Mouse (Mus musculus) embryonic facial prominence, embryonic 10.5 days (tissue): ENCODE results near the gene Cdk19. TPM values are rescaled to one million over a fixed set of nuclear protein-coding genes. Genes with fewer than 3 reads are reported as not detected.

Source experiments
- DNase-seq: peaks from one replicate; pipeline ENCODE4 v3.0.0-alpha.2; 2017; ENCODE audit warnings: low spot score
- H3K27ac ChIP-seq: fragments of 300-500 bp; sonication (generic); replicated peaks from 2 replicates; pipeline ENCODE4 v1.5.1; 2016; ENCODE audit warnings: mild to moderate bottlenecking
- H3K27me3 ChIP-seq: fragments of 300-500 bp; sonication (generic); replicated peaks from 2 replicates; pipeline ENCODE4 v1.6.1; 2016; ENCODE audit warnings: low read depth, mild to moderate bottlenecking; ENCODE audit not compliant: poor library complexity, severe bottlenecking
- H3K36me3 ChIP-seq: fragments of 300-500 bp; sonication (generic); replicated peaks from 2 replicates; pipeline ENCODE4 v1.6.1; 2016; ENCODE audit warnings: mild to moderate bottlenecking, moderate library complexity
- H3K4me1 ChIP-seq: fragments of 300-500 bp; sonication (generic); 2 replicates; pipeline ENCODE4 v1.6.1; 2016
- H3K4me3 ChIP-seq: fragments of 300-500 bp; sonication (generic); 2 replicates; pipeline ENCODE4 v1.5.1; 2016; ENCODE audit warnings: mild to moderate bottlenecking, moderate library complexity
- H3K9me3 ChIP-seq: fragments of 300-500 bp; sonication (generic); 2 replicates; pipeline ENCODE4 v1.6.1; 2016; ENCODE audit warnings: mild to moderate bottlenecking
- WGBS: fragments of 180-500 bp; shearing (Covaris S2); methylation state at CpG from one replicate; pipeline ENCODE4 v1.1.7; 2016; 5-methylcytosine and 5-hydroxymethylcytosine counted together
- polyA plus RNA-seq: library from polyadenylated mRNA; unstranded; fragments of >200 nt; fragmentation: Nextera tagmentation; extraction: Ambion mirVana; gene quantifications from 2 replicates; pipeline ENCODE4 v1.2.1, GENCODE M21; 2016

Gene Cdk19
- polyA plus RNA-seq, 1 experiment from 2014 or later, result 7.8 TPM

- H3K36me3 ChIP-seq, result peaks cover 4% of the 10 kb centered on the region; the same call in 1 of the 2 replicates
- H3K27me3 ChIP-seq, result no peaks in the 10 kb centered on the region
- no peak overlapping the region for H3K27ac ChIP-seq
- WGBS, result 95% methylated on average over 4 of the region's 4 CpGs
- peaks cover 38% of the 10 kb centered on the region for H3K4me1 ChIP-seq
- no peak for DNase-seq
- no peak overlapping the region for H3K4me3 ChIP-seq
- H3K9me3 ChIP-seq, result no peaks in the 10 kb centered on the region
Observed at GRCm38 (mm10) chr10:40450171-40450570, 110.8 kb downstream of the Cdk19 start.

- no peak overlapping the region for H3K27ac ChIP-seq
- no peaks in the 10 kb centered on the region for H3K27me3 ChIP-seq
- DNase-seq, result no peak
- peaks cover 3% of the 10 kb centered on the region for H3K4me1 ChIP-seq
- no peaks in the 10 kb centered on the region for H3K9me3 ChIP-seq
- WGBS, result 94% methylated on average over 1 of the region's 1 CpGs
- H3K36me3 ChIP-seq, result peaks cover 11% of the 10 kb centered on the region
- H3K4me3 ChIP-seq, result no peak overlapping the region
Observed at GRCm38 (mm10) chr10:40457116-40457515, 117.8 kb downstream of the Cdk19 start.

GRCm38 (mm10) chr10:40459141-40459540, 119.8 kb downstream of the Cdk19 start:
- DNase-seq, result no peak
- WGBS, result 91% methylated on average over 17 of the region's 17 CpGs
- H3K36me3 ChIP-seq, result peaks cover 11% of the 10 kb centered on the region
- no peaks in the 10 kb centered on the region for H3K9me3 ChIP-seq
- H3K27ac ChIP-seq, result no peak overlapping the region
- H3K4me3 ChIP-seq, result no peak overlapping the region
- no peaks in the 10 kb centered on the region; the same call in 1 of the 2 replicates for H3K4me1 ChIP-seq
- H3K27me3 ChIP-seq, result no peaks in the 10 kb centered on the region

- H3K27me3 ChIP-seq, result no peaks in the 10 kb centered on the region
- WGBS, result 88% methylated on average over 6 of the region's 6 CpGs
- no peak overlapping the region for H3K27ac ChIP-seq
- H3K4me3 ChIP-seq, result no peak overlapping the region
- DNase-seq, result no peak
- peaks cover 7% of the 10 kb centered on the region for H3K36me3 ChIP-seq
- no peaks in the 10 kb centered on the region for H3K9me3 ChIP-seq
- H3K4me1 ChIP-seq, result no peaks in the 10 kb centered on the region; the same call in 1 of the 2 replicates
Observed at GRCm38 (mm10) chr10:40461362-40461761, 122.0 kb downstream of the Cdk19 start.

GRCm38 (mm10) chr10:40462257-40462656, 122.9 kb downstream of the Cdk19 start:
- no peaks in the 10 kb centered on the region; the same call in 1 of the 2 replicates for H3K4me1 ChIP-seq
- no peaks in the 10 kb centered on the region for H3K9me3 ChIP-seq
- H3K27me3 ChIP-seq, result no peaks in the 10 kb centered on the region
- H3K27ac ChIP-seq, result no peak overlapping the region
- peaks cover 7% of the 10 kb centered on the region for H3K36me3 ChIP-seq
- 45% methylated on average over 3 of the region's 3 CpGs for WGBS
- DNase-seq, result no peak
- no peak overlapping the region for H3K4me3 ChIP-seq

- H3K4me1 ChIP-seq, result no peaks in the 10 kb centered on the region
- peaks cover 15% of the 10 kb centered on the region for H3K36me3 ChIP-seq
- no peak overlapping the region for H3K27ac ChIP-seq
- H3K27me3 ChIP-seq, result no peaks in the 10 kb centered on the region
- DNase-seq, result no peak
- H3K4me3 ChIP-seq, result no peak overlapping the region
- WGBS, result 82% methylated on average over 8 of the region's 8 CpGs
- H3K9me3 ChIP-seq, result no peaks in the 10 kb centered on the region
Observed at GRCm38 (mm10) chr10:40467174-40467911, 128.0 kb downstream of the Cdk19 start.

GRCm38 (mm10) chr10:40467912-40468254, 128.5 kb downstream of the Cdk19 start:
- Histone ChIP-seq H3K4me1 (no peaks in the 10 kb centered on the region), H3K9me3 (no peaks in the 10 kb centered on the region), H3K27me3 (no peaks in the 10 kb centered on the region), H3K27ac (no peak overlapping the region), H3K36me3 (peaks cover 21% of the 10 kb centered on the region), H3K4me3 (no peak overlapping the region)
- no peak for DNase-seq
- WGBS, result 84% methylated on average over 1 of the region's 1 CpGs

- WGBS, result 92% methylated on average over 2 of the region's 2 CpGs
- no peaks in the 10 kb centered on the region for H3K27me3 ChIP-seq
- no peak overlapping the region for H3K4me3 ChIP-seq
- no peak for DNase-seq
- peaks cover 28% of the 10 kb centered on the region for H3K36me3 ChIP-seq
- no peaks in the 10 kb centered on the region for H3K4me1 ChIP-seq
- no peak overlapping the region for H3K27ac ChIP-seq
- no peaks in the 10 kb centered on the region for H3K9me3 ChIP-seq
Observed at GRCm38 (mm10) chr10:40469145-40469544, 129.8 kb downstream of the Cdk19 start.

GRCm38 (mm10) chr10:40476535-40477285, 137.3 kb downstream of the Cdk19 start:
- peaks cover 80% of the 10 kb centered on the region for H3K36me3 ChIP-seq
- 89% methylated on average over 5 of the region's 5 CpGs for WGBS

GRCm38 (mm10) chr10:40477426-40478075, 138.2 kb downstream of the Cdk19 start:
- WGBS, result 93% methylated on average over 18 of the region's 18 CpGs
- H3K4me1 ChIP-seq, result no peaks in the 10 kb centered on the region
- peaks cover 74% of the 10 kb centered on the region for H3K36me3 ChIP-seq
- H3K4me3 ChIP-seq, result no peak overlapping the region
- H3K9me3 ChIP-seq, result no peaks in the 10 kb centered on the region
- H3K27ac ChIP-seq, result no peak overlapping the region
- DNase-seq, result no peak
- H3K27me3 ChIP-seq, result no peaks in the 10 kb centered on the region

More at GRCm38 (mm10) chr10:40476535-40477285, 137.3 kb downstream of the Cdk19 start:
- no peaks in the 10 kb centered on the region for H3K4me1 ChIP-seq
- H3K4me3 ChIP-seq, result no peak overlapping the region
- H3K27ac ChIP-seq, result no peak overlapping the region
- DNase-seq, result no peak
- H3K9me3 ChIP-seq, result no peaks in the 10 kb centered on the region
- no peaks in the 10 kb centered on the region for H3K27me3 ChIP-seq

- peaks cover 69% of the 10 kb centered on the region for H3K36me3 ChIP-seq
- WGBS, result 93% methylated on average over 3 of the region's 3 CpGs
- H3K4me3 ChIP-seq, result no peak overlapping the region
- H3K27ac ChIP-seq, result no peak overlapping the region
- H3K27me3 ChIP-seq, result no peaks in the 10 kb centered on the region
- no peaks in the 10 kb centered on the region for H3K9me3 ChIP-seq
- no peaks in the 10 kb centered on the region for H3K4me1 ChIP-seq
- no peak for DNase-seq
Observed at GRCm38 (mm10) chr10:40478626-40479025, 139.3 kb downstream of the Cdk19 start.

- no peak overlapping the region for H3K4me3 ChIP-seq
- H3K9me3 ChIP-seq, result no peaks in the 10 kb centered on the region
- H3K4me1 ChIP-seq, result no peaks in the 10 kb centered on the region
- DNase-seq, result no peak
- no peak overlapping the region for H3K27ac ChIP-seq
- no peaks in the 10 kb centered on the region for H3K27me3 ChIP-seq
- 82% methylated on average over 1 of the region's 1 CpGs for WGBS
- H3K36me3 ChIP-seq, result peaks cover 68% of the 10 kb centered on the region
Observed at GRCm38 (mm10) chr10:40479216-40479615, 139.9 kb downstream of the Cdk19 start.
